ENCODE assay signal across 8 mouse cellular contexts in the genomic region with DNA sequence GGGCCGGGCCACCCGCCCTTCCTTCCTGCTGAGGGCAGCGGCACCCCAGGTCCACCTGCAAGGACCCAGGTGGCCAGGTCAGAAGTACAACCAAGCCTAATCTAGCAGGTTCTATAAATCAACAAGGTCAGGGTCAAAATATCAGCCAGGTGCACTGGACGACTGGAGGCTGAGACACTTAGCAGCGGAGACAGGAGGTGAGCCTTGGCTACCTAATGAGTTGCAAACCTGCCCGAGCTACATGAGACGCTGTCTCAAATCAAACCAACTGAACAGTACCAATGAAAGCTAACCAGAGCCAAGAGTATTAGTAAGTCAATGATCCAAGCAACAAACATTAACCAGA. TPM values are rescaled to one million over a fixed set of nuclear protein-coding genes. Genes with fewer than 3 reads are reported as not detected.
DNase-seq lines count a peak whose midpoint lies in the region; ATAC-seq and TF ChIP-seq lines count a peak whose summit lies in the region.

No protein-coding gene starts in this region.

- no peak for TF ChIP-seq CTCF in cerebellum, adult 2 months (IDR thresholded peaks at IDR 0.05; ENCODE audit: borderline replicate concordance, insufficient read depth, low read depth, low read length)

- in situ Hi-C loops in ES-E14 (cut with MboI; ENCODE audit: low sequenced_read_pairs in 2 of 2, unreplicated experiment in 2 of 2) = no loop called here

- ATAC-seq in heart, embryonic 16.5 days (replicated peaks; ENCODE audit: extremely low read depth, insufficient read depth, low FRiP score) = no peak
- no peak for ATAC-seq in forebrain, embryonic 16.5 days
- no peak for ATAC-seq in liver, embryonic 15.5 days (ENCODE audit: insufficient read depth)

- no peak for TF ChIP-seq POLR2A in cerebellum, adult 2 months (IDR thresholded peaks at IDR 0.05; ENCODE audit: borderline replicate concordance, insufficient read depth, low read length)

- H3K4me3 ChIP-seq in heart, embryonic 16.5 days (ENCODE audit: low read length) = peak overlapping the region; percentile 72
- peak overlapping the region; percentile 64 to 68 for H3K4me3 ChIP-seq in ES-E14 (ENCODE audit: insufficient read depth in 1 of 2, low read depth in 1 of 2, low read length in 2 of 2, poor library complexity in 1 of 2, severe bottlenecking in 1 of 2)
- H3K4me3 ChIP-seq in forebrain, embryonic 16.5 days (replicated peaks; ENCODE audit: low read length) = peak overlapping the region; percentile 41
- H3K4me3 ChIP-seq in liver, embryonic 15.5 days (replicated peaks) = peak overlapping the region; percentile 83
- no peak overlapping the region for H3K4me3 ChIP-seq in cerebellum, adult 2 months (replicated peaks; ENCODE audit: insufficient read depth, low read depth, low read length)

- peak overlapping the region; percentile 97 for H3K4me2 ChIP-seq in heart, embryonic 16.5 days (ENCODE audit: low read depth, low read length)
- peak overlapping the region; percentile 97 for H3K4me2 ChIP-seq in forebrain, embryonic 16.5 days (ENCODE audit: low read length)
- H3K4me2 ChIP-seq in liver, embryonic 15.5 days = peak overlapping the region; percentile 99

- peaks cover 39% of the 10 kb centered on the region for H3K4me1 ChIP-seq in heart, embryonic 16.5 days (ENCODE audit: control insufficient read depth, insufficient read depth, low read length)
- H3K4me1 ChIP-seq in ES-E14 (ENCODE audit: control insufficient read depth in 2 of 2, insufficient read depth in 2 of 2, low read length in 2 of 2, poor library complexity in 1 of 2) = peaks cover 6 to 29% of the 10 kb centered on the region in 2 experiments
- peaks cover 41% of the 10 kb centered on the region for H3K4me1 ChIP-seq in forebrain, embryonic 16.5 days (replicated peaks; ENCODE audit: control insufficient read depth, insufficient read depth, low read length)
- H3K4me1 ChIP-seq in liver, embryonic 15.5 days (replicated peaks) = peaks cover 79% of the 10 kb centered on the region
- H3K4me1 ChIP-seq in cerebellum, adult 2 months (ENCODE audit: control insufficient read depth, insufficient read depth, low read length) = peaks cover 9% of the 10 kb centered on the region

- 33% methylated on average over 7 of the region's 7 CpGs for WGBS in heart, embryonic 16.5 days
- 34% methylated on average over 6 of the region's 7 CpGs for WGBS in forebrain, embryonic 16.5 days
- 30% methylated on average over 7 of the region's 7 CpGs for WGBS in liver, embryonic 15.5 days (ENCODE audit: insufficient replicate concordance)
- WGBS in cerebellum, adult 2 months = 60% methylated on average over 7 of the region's 7 CpGs

- H3K27me3 ChIP-seq in heart, embryonic 16.5 days (ENCODE audit: control insufficient read depth, insufficient read depth, low read length) = peaks cover 10% of the 10 kb centered on the region
- H3K27me3 ChIP-seq in forebrain, embryonic 16.5 days (replicated peaks; ENCODE audit: control insufficient read depth, insufficient read depth, low read length) = peaks cover 31% of the 10 kb centered on the region
- peaks cover 55% of the 10 kb centered on the region for H3K27me3 ChIP-seq in liver, embryonic 15.5 days
- H3K27me3 ChIP-seq in cerebellum, adult 2 months (ENCODE audit: control insufficient read depth, insufficient read depth, low read length) = no peaks in the 10 kb centered on the region

- H3K9me3 ChIP-seq in heart, embryonic 16.5 days (replicated peaks; ENCODE audit: control insufficient read depth, low read length) = no peaks in the 10 kb centered on the region
- H3K9me3 ChIP-seq in ES-E14 (ENCODE audit: control insufficient read depth, insufficient read depth, low read depth, low read length) = no peaks in the 10 kb centered on the region
- H3K9me3 ChIP-seq in forebrain, embryonic 16.5 days (ENCODE audit: control insufficient read depth, low read length) = peaks cover 2% of the 10 kb centered on the region; the same call in 1 of the 2 replicates
- H3K9me3 ChIP-seq in liver, embryonic 15.5 days (replicated peaks) = no peaks in the 10 kb centered on the region

- intact Hi-C loops in heart, postnatal 14 days (cut with DNase I) = no loop called here

- H3K36me3 ChIP-seq in heart, embryonic 16.5 days (ENCODE audit: control insufficient read depth, insufficient read depth) = no peaks in the 10 kb centered on the region
- H3K36me3 ChIP-seq in ES-E14 (ENCODE audit: control insufficient read depth, insufficient read depth, low read length, poor library complexity, severe bottlenecking) = no peaks in the 10 kb centered on the region
- H3K36me3 ChIP-seq in forebrain, embryonic 16.5 days (ENCODE audit: control insufficient read depth, insufficient read depth) = no peaks in the 10 kb centered on the region
- H3K36me3 ChIP-seq in liver, embryonic 15.5 days (replicated peaks) = no peaks in the 10 kb centered on the region

- H3K9ac ChIP-seq in heart, embryonic 16.5 days (ENCODE audit: low read length) = peak overlapping the region; percentile 77
- H3K9ac ChIP-seq in ES-E14 (ENCODE audit: insufficient read depth, low read depth, low read length, poor library complexity, severe bottlenecking) = peak overlapping the region; percentile 60
- no peak overlapping the region for H3K9ac ChIP-seq in forebrain, embryonic 16.5 days (replicated peaks; ENCODE audit: low read depth, low read length)
- peak overlapping the region; percentile 62; the same call in 1 of the 2 replicates for H3K9ac ChIP-seq in liver, embryonic 15.5 days

- peak overlapping the region; percentile 74 for H3K27ac ChIP-seq in heart, embryonic 16.5 days (ENCODE audit: low read length)
- peak overlapping the region; percentile 4; the same call in 1 of the 2 replicates for H3K27ac ChIP-seq in ES-E14 (ENCODE audit: insufficient read depth, low read depth, low read length, poor library complexity, severe bottlenecking)
- no peak overlapping the region for H3K27ac ChIP-seq in forebrain, embryonic 16.5 days (ENCODE audit: low read length)
- peak overlapping the region; percentile 89 for H3K27ac ChIP-seq in liver, embryonic 15.5 days (replicated peaks)
- no peak overlapping the region for H3K27ac ChIP-seq in cerebellum, adult 2 months (ENCODE audit: insufficient read depth, low read length)

- DNase-seq in heart, postnatal 14 days = no peak
- no peak for DNase-seq in ES-E14 (ENCODE audit: low read depth, low spot score)
- DNase-seq in cerebellum, adult 2 months = no peak
- no peak for DNase-seq in yolk sac, embryonic 10.5 days (ENCODE audit: low spot score)
- DNase-seq in cerebellum, adult 9-11 months = no peak

TF ChIP-seq in ES-E14, 5 proteins besides CTCF, POLR2A, EP300 and RAD21:
- TF ChIP-seq ZC3H11A (IDR thresholded peaks at IDR 0.05; ENCODE audit: borderline replicate concordance, low read depth, low read length) (no peak), MAFK (IDR thresholded peaks at IDR 0.05; ENCODE audit: insufficient read depth, low read depth, low read length) (no peak), ZNF384 (IDR thresholded peaks at IDR 0.05; ENCODE audit: low read depth, low read length) (no peak), HCFC1 (IDR thresholded peaks at IDR 0.05; ENCODE audit: borderline replicate concordance, insufficient read depth, low read length) (no peak), CHD2 (IDR thresholded peaks at IDR 0.05; ENCODE audit: low read depth, low read length) (no peak)
TF ChIP-seq in ES-E14: peak in this region for 0.

RNA-seq across cellular contexts. Expression of a gene that starts 1.7 kb away (rescaled TPM):
- 12.0 and 13.3 TPM in 2 replicates for polyA plus RNA-seq in heart, embryonic 16.5 days (2015; fragmentation: Nextera tagmentation; extraction: Ambion mirVana)
- total RNA-seq in heart, postnatal 14 days (2021) = 10 to 100 TPM; 31.8 to 33.6 TPM
- 9.1 and 10.5 TPM in 2 replicates for total RNA-seq in ES-E14 (2012; rRNA removed)
- 5.5 and 5.9 TPM in 2 replicates for polyA plus RNA-seq in forebrain, embryonic 16.5 days (2015; fragmentation: Nextera tagmentation; extraction: Ambion mirVana)
- polyA plus RNA-seq in liver, embryonic 15.5 days (2015; fragmentation: Nextera tagmentation; extraction: Ambion mirVana) = 6.7 and 7.7 TPM in 2 replicates
- polyA plus RNA-seq in cerebellum, adult 2 months (2012; rRNA removed) = 30.8 and 31.7 TPM in 2 replicates

RNA-seq across cellular contexts. Expression of a gene that starts 9.7 kb away (rescaled TPM):
- 15.3 and 19.4 TPM in 2 replicates for polyA plus RNA-seq in heart, embryonic 16.5 days (2015; fragmentation: Nextera tagmentation; extraction: Ambion mirVana)
- total RNA-seq in heart, postnatal 14 days (2021) = 10 to 100 TPM; 13.2 to 13.6 TPM
- 13.4 and 13.6 TPM in 2 replicates for total RNA-seq in ES-E14 (2012; rRNA removed)
- polyA plus RNA-seq in forebrain, embryonic 16.5 days (2015; fragmentation: Nextera tagmentation; extraction: Ambion mirVana) = 55.7 TPM in 2 replicates
- polyA plus RNA-seq in liver, embryonic 15.5 days (2015; fragmentation: Nextera tagmentation; extraction: Ambion mirVana) = 3.9 and 4.5 TPM in 2 replicates
- polyA plus RNA-seq in cerebellum, adult 2 months (2012; rRNA removed) = 17.6 and 19.0 TPM in 2 replicates

Comparison
In these comparisons a context has a peak if more than half of its experiments do, and no peak if none do; other contexts are left out.
1. H3K27ac ChIP-seq: peak in heart, embryonic 16.5 days (single experiment), ES-E14 (single experiment) and liver, embryonic 15.5 days (single experiment); none in forebrain, embryonic 16.5 days (single experiment) and cerebellum, adult 2 months (single experiment).
2. Peak in every context shown above with its lines, with median percentiles within 50 percentile points of each other: H3K4me2 ChIP-seq.